10 mouse cellular contexts compared by ENCODE assay signal in genomic region chr12:69814272-69814671, GRCm38 (mm10). TPM values are rescaled to one million over a fixed set of nuclear protein-coding genes. Genes with fewer than 3 reads are reported as not detected.
A peak's percentile ranks its signal among the peaks of the same experiment; 100 is the strongest.
DNase-seq lines count a peak whose midpoint lies in the region; TF ChIP-seq lines count a peak whose summit lies in the region.
"Had no signal": no experiment of that assay in that cellular context is flagged by ENCODE, and none has a peak within 500 bp of the region (broad histone marks: within the 10 kb centered on the region; RNA-seq: fewer than 3 reads in every experiment).

No protein-coding gene starts in this region.

- H3K4me1 ChIP-seq in small intestine, adult 2 months (ENCODE audit: control insufficient read depth, insufficient read depth, insufficient read length, low read length) = no peaks in the 10 kb centered on the region
- H3K4me1 ChIP-seq: embryonic facial prominence, embryonic 12.5 days; liver, embryonic 15.5 days had no signal

- TF ChIP-seq POLR2A in small intestine, adult 2 months (IDR thresholded peaks at IDR 0.05; ENCODE audit: low read depth, low read length) = no peak

- H3K27ac ChIP-seq in small intestine, adult 2 months (ENCODE audit: insufficient read depth, low read depth, low read length) = 0 out of 2 replicates have a peak overlapping the region, but pooled peaks have one; percentile 35
- H3K27ac ChIP-seq: embryonic facial prominence, embryonic 12.5 days; liver, embryonic 15.5 days had no signal

- peak; percentile 36 for DNase-seq in gastrocnemius, adult 18-20 months (ENCODE audit: low spot score)
- DNase-seq in gastrocnemius, postnatal 4 days (ENCODE audit: low spot score in 2 of 2) = no peak
- peak; percentile 56 for DNase-seq in 3T3-L1 (ENCODE audit: low read depth, low spot score)
- DNase-seq in embryo, embryonic 9.5 days (ENCODE audit: extremely low spot score) = peak; percentile 27
- peak; percentile 24 to 26 for DNase-seq in heart, postnatal 36 days
- DNase-seq in kidney, postnatal 25 days = no peak
- DNase-seq in c-Kit-positive CD71-positive TER-119-positive erythroid progenitor cells, embryonic 14.5 days (ENCODE audit: low spot score) = no peak

- peaks cover 17% of the 10 kb centered on the region for H3K36me3 ChIP-seq in small intestine, adult 2 months (ENCODE audit: control insufficient read depth, insufficient read depth, low read length)

- 46% methylated on average over 6 of the region's 6 CpGs for WGBS in small intestine, adult 2 months

- no peak overlapping the region for H3K4me3 ChIP-seq in small intestine, adult 2 months (ENCODE audit: low read depth, low read length)
- H3K4me3 ChIP-seq: embryonic facial prominence, embryonic 12.5 days; liver, embryonic 15.5 days had no signal

- intact Hi-C loops in heart, postnatal 36 days (cut with DNase I) = loop anchor here (5.0 kb wide), 1 partner anchor 82 kb away; no protein-coding TSS in a partner anchor

- H3K27me3 ChIP-seq in small intestine, adult 2 months (ENCODE audit: control insufficient read depth, insufficient read depth, low read length) = no peaks in the 10 kb centered on the region
- H3K27me3 ChIP-seq: embryonic facial prominence, embryonic 12.5 days; liver, embryonic 15.5 days had no signal

- TF ChIP-seq CTCF in small intestine, adult 2 months (IDR thresholded peaks at IDR 0.05; ENCODE audit: extremely low read depth, insufficient read length, insufficient replicate concordance, low read depth, low read length) = no peak

RNA-seq across cellular contexts. Expression of gene Cdkl1, which starts 23.2 kb away (rescaled TPM):
- 1 to 10 TPM; 1.0 to 1.6 TPM for total RNA-seq in gastrocnemius, adult 18-20 months (2021)
- total RNA-seq in gastrocnemius, postnatal 4 days (2021) = 1 to 10 TPM; 2.0 to 2.9 TPM
- total RNA-seq in heart, postnatal 36 days (2021) = 10 to 100 TPM in 1 of 2 experiments, 1 to 10 TPM in 1; 6.3 to 13.9 TPM
- polyA plus RNA-seq in small intestine, adult 2 months (2012; rRNA removed) = 0.29 and 0.52 TPM in 2 replicates

Comparison
In these comparisons a context has a peak if more than half of its experiments do, and no peak if none do; other contexts are left out.
1. DNase-seq: peak in gastrocnemius, adult 18-20 months (single experiment), 3T3-L1 (single experiment), embryo, embryonic 9.5 days (single experiment) and heart, postnatal 36 days (2 of 2); none in gastrocnemius, postnatal 4 days (0 of 2), kidney, postnatal 25 days (0 of 2) and c-Kit-positive CD71-positive TER-119-positive erythroid progenitor cells, embryonic 14.5 days (single experiment).